Mouse (Mus musculus): ENCODE measurements around the gene Irgm2.
"Not testable (repeated sequence)": the region's sequence is repeated elsewhere in the genome, so short reads cannot be mapped to it uniquely, and the experiment has no call there.

The Irgm2 gene

DNA sequence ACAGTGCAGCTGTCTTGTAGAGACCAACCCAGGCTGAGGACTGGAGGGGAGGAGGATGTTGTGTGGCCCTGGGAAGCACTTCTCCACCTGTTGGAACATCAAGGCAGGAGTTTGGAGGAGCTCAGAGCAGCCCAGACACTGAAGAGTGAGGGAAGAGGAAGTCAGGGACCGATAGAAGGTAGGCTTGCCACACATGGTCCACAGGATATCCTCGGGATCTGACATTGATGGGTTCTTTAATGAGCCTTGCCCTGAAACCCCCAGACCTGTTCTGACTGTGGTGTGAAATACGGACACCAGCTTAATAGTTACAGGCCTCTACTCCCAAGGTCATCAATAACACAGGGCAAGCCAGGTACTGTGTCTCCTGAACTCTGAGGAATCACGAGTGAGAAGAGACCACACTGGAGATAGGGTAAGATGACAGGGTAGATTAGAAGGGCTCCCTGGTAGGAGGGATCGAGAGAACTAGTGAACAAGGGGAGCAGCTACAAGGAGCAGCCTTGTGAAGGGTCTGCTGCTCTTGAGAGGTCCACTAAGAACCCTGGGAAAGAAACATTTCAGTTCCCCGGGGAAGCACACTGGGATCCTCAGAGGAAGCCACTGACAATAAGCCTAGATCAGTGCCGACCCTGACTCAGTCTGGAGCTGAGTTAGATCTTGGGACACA, 14.4 kb downstream of the Irgm2 start:
- DNase-seq (ENCODE audit: low spot score), result no peak

DNA sequence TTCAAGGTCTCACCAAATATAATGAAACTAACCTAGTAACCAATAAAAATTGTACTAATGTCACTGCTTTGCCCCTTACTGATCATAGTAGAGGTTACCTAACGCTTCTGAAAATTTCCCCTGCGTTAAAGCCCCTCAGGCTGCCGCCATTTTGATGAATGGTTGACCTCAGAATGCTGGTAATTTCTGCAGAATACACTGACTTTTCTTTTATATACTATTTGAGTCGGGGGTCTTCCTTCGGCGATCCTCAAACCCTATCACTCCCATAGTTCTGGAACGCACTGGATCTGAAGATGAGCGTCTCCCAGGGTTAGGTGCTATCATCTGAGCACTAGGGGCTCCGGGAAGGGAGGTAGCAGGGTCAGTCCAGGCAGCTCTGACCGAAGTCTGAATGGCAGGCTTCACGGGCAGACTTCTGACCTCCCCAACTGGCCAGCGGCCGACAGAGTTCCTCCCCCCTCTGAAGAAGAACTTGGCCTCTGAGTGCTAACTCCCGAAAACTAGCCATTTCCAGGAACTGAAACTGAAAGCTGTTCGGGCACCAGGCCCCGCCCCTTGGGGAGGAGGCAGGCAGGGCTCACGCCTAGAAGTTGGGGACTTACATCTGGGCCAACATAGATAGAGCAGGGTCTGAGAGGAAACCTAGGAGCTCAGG, 15.1 kb downstream of the Irgm2 start:
- peak; percentile 72 for DNase-seq (ENCODE audit: low spot score)

DNA sequence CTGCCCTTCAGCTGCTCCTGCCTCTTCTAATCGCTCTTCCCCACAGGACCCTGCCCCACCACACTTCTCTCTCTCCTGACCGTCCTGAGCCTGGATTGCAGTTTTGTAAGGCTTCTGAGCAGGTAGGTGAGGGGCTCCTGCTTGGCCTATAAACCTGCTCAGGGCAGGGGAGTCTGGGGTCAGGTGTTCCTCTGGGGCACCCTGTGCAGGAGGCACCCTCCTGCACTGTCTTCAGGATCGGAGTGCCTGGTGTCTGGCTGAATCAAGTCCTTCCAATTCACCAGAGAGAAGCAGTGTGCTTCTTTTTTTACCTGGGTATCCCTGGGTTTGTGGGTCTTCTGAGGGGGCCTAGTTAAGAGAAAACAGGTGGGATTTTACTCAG, 15.6 kb downstream of the Irgm2 start:
- DNase-seq (ENCODE audit: low spot score), result not testable (repeated sequence)

GRCm38 (mm10) chr11:58215814-58216213, 16.4 kb downstream of the Irgm2 start:
- no peak for DNase-seq (ENCODE audit: low spot score)

GRCm38 (mm10) chr11:58216823-58217222, 17.4 kb downstream of the Irgm2 start:
- no peak for DNase-seq (ENCODE audit: low spot score)

DNA sequence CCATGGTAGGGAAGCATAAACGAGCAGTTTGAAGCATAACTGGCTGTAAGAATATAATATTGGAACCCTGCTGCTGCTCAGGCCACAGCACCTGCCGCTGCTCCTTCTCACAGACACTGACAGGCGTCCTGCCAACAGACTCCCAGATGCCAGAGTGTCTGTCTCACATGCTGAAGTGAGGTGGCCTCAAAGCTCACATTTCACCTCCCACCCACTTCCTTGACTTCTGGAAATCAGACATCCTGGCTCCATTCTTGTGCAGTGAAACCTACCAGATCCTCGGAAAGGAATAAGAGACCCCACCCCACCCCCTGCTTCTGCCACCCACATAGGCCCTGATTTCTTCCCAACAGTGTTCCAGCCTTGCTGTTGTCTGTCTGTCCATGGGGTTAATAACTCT, 24.3 kb downstream of the Irgm2 start:
- no peak for DNase-seq (ENCODE audit: low spot score)

DNA sequence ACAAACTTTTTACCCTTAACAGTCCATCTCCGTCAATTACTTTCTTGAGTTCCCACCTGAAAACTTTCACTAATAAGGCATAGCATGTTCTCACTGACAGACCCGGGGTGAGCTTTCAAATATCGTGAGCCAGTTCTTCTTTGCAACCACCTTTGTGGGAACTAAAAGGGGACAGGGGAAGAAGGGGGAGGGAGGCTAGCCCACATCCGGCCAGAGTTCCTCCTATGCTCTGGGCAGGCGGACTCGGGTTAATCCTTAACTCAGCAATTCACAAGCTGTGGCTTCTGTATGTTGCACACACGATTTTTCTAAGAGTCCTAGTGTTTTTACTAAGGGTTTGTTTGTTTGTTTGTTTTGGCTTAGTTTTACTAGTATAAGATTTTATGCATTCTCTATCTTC, 24.9 kb downstream of the Irgm2 start:
- DNase-seq (ENCODE audit: low spot score), result peak; percentile 38

GRCm38 (mm10) chr11:58224872-58225271, 25.5 kb downstream of the Irgm2 start:
- DNase-seq (ENCODE audit: low spot score), result not testable (repeated sequence)

GRCm38 (mm10) chr11:58225655-58226054, 26.2 kb downstream of the Irgm2 start:
- peak; percentile 75 for DNase-seq (ENCODE audit: low spot score)

- DNase-seq (ENCODE audit: low spot score), result no peak
Observed at GRCm38 (mm10) chr11:58226425-58226824, 27.0 kb downstream of the Irgm2 start.

GRCm38 (mm10) chr11:58228021-58228420, 28.6 kb downstream of the Irgm2 start:
- DNase-seq (ENCODE audit: low spot score), result not testable (repeated sequence)

- DNase-seq (ENCODE audit: low spot score), result no peak
Observed at GRCm38 (mm10) chr11:58230396-58230910, 31.0 kb downstream of the Irgm2 start.

GRCm38 (mm10) chr11:58231156-58231555, 31.7 kb downstream of the Irgm2 start:
- no peak for DNase-seq (ENCODE audit: low spot score)

DNA sequence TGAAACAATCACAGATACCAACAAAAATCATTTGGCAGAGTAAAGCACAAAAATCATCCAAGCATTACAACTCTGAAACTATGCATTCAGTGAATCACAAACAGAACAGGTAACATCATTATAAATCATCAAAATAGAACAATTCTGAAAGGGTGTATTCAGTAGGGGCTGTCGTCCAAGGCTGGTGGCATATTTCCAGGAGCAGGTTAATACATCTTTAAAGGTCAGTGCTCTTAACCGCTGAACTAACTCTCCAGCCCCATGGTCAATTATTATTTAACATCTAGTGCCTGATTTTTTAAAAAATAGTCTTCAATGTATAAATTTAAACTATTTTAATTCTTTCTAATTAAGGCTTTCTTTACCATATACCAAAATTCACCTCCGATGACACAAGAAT, 35.1 kb downstream of the Irgm2 start:
- DNase-seq (ENCODE audit: low spot score), result not testable (repeated sequence)

DNA sequence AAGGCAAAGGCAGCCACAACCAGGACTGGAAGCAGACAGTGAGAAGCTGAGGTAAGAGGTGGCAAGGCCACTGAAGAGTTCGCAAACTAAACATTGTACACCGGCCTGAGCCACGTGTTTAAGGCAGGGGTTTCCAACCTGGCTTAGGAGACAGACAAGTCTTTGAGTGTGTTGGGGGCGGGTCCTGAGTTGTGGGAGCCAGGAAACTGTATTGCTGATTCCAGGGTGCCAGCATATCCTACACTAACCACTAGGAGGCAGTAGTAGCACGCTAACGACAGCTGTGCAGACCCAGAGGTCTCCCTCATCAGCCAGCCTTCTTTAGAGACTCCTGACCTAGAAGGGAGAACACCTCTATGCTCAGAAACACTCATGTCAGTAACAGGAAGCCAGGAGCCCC, 35.7 kb downstream of the Irgm2 start:
- DNase-seq (ENCODE audit: low spot score), result no peak

GRCm38 (mm10) chr11:58238840-58239791, 39.7 kb downstream of the Irgm2 start:
- no peak for DNase-seq (ENCODE audit: low spot score)

GRCm38 (mm10) chr11:58247294-58247693, 47.9 kb downstream of the Irgm2 start:
- no peak for DNase-seq (ENCODE audit: low spot score)

GRCm38 (mm10) chr11:58249203-58249981, 50.0 kb downstream of the Irgm2 start:
- no peak for DNase-seq (ENCODE audit: low spot score)

DNA sequence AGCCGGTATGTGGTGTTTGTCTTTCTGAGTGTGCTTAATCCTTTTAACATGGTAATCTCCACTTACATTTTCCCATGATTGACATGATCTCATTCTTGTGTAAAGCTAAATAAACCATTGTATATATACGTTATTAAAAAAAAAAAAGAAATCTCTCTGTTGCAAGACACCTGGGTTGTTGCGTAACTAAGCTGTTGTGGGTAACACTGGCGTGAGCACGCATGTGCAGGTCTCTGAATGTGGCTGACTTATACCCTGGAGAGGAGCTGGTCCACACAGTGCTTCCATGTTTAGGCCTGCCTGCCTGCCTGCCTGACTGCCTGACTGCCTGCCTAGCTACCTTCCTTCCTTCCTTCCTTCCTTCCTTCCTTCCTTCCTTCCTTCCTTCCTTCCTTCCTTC, 51.1 kb downstream of the Irgm2 start:
- no peak for DNase-seq (ENCODE audit: low spot score)

DNA sequence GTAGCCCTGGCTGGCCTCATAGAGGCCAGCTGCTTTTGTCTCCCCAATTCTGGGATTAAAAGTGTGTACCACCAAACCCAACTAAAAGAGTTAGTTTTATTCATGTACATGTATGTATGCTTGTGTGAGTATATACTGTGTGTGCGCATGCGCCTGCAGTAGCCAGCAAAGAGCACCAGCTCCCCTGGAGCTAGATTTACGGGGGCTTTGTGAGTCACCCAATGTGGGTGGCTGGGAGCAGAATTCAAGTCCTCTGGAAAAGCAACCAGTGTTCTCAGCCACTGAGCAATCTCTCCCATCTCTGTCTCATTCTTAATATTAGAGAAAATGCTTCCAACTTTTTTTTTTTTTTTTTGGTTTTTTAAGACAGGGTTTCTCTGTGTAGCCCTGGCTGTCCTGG, 55.0 kb downstream of the Irgm2 start:
- no peak for DNase-seq (ENCODE audit: low spot score)

DNA sequence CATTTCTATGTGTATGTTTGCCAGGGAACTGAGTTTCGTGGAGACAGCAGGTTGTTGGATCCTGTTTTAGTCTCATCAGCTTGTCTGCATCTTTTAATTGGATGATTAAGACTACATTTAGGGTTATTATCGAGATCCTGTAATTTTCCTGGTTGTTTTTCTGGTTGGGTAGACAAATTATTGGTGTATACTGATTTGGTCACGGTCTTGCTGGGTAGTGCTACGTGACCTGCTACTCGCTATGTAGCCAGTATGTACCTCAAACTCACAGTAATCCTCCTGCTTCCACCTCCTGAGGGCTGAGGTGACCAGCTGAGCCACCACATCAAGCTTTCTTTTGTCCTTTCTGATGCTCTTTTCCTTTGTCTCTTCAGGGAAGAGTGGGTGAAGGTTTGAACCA, 58.4 kb downstream of the Irgm2 start:
- DNase-seq (ENCODE audit: low spot score), result no peak

- no peak for DNase-seq (ENCODE audit: low spot score)
Observed at GRCm38 (mm10) chr11:58260156-58260555, 60.7 kb downstream of the Irgm2 start.
